Mouse (Mus musculus) embryo, embryonic 11.5 days (tissue): ENCODE measurements around the gene Mt1.

Experiments used
- DNase-seq: peaks from one replicate; pipeline ENCODE4 v3.0.0-alpha.2; 2012; ENCODE audit warnings: low read depth, low spot score

Gene Mt1

DNA sequence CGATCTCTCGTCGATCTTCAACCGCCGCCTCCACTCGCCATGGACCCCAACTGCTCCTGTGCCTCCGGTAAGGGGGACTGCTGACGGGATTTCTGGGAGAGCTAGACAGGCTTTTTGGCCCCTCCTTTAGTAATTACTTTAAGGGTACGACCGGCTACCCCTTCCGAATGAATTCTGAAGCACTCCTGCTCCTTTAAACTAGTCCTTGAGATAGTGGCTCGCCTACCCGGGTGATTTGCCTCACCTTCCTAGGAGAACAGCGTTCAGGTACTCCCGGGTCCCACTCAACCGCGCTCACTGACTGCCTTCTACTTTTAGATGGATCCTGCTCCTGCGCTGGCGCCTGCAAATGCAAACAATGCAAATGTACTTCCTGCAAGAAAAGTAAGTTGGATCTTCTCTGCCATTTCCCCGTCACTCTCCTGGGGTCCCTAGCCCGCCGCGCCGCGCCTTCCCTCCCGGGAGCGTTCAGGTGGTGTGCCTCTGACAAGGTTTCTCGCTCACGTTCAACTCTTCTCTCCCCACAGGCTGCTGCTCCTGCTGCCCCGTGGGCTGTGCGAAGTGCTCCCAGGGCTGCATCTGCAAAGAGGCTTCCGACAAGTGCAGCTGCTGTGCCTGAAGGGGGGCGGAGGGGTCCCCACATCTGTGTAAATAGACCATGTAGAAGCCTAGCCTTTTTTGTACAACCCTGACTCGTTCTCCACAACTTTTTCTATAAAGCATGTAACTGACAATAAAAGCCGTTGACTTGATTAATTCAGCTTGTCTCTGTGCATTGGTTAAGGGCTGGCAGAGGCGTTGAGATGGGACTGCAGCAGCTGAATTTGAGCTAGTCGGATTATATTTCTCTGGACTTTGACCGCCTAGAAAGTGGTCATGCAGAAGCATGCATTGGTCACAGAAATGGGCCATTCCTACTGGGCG, 5.8 kb upstream of the Mt1 start:
- DNase-seq = no peak

DNA sequence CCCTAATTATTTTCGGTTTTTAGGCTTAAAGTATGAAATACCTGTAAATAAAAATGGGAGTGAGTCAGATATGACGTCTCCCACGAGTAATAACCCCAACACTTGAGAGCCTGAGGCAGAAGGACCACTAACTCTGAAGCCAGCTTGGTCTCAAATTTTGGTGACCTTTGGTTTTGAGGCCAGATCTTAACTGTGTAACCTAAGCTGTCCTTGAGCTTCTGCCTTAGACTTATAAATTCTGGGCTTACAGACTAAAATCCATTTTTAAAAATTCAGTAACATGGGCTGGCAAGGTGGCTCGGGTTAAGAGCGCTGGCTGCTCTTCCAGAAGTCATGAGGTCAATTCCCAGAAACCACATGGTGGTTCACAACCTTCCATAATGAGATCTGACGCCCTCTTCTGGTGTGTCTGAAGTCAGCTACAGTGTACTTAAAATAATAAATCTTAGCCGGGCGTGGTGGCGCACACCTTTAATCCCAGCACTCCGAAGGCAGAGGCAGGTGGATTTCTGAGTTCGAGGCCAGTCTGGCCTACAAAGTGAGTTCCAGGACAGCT, 5.0 kb upstream of the Mt1 start:
- no peak for DNase-seq

DNA sequence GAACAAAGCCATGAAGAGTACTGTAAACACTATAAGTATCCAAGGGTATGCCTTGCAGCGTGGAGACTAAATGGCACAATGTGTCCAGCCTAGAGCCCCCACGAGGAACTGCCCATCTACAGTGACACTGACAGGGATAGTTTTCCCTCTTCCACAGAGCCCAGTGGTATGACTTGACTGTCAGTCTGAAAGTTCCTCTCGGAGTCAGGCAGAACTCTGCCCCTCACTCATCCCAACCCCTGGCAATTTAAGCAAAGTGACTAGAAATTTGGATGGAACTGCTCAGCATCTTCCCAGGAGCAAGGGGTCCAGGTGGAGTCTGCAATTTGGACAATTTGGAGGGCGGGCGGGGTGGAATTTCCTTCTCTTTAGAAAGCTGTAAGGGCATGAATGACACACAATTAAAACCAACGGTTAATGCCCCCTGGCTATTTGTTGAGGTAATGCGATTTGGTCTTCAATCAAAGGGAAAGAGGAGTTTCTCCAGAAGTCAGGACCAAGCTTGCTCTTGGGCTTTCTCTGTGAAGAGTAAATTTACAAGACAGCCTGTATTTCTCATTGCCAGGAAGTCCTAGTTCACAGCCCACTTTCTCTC, 4.2 kb upstream of the Mt1 start:
- no peak for DNase-seq

DNA sequence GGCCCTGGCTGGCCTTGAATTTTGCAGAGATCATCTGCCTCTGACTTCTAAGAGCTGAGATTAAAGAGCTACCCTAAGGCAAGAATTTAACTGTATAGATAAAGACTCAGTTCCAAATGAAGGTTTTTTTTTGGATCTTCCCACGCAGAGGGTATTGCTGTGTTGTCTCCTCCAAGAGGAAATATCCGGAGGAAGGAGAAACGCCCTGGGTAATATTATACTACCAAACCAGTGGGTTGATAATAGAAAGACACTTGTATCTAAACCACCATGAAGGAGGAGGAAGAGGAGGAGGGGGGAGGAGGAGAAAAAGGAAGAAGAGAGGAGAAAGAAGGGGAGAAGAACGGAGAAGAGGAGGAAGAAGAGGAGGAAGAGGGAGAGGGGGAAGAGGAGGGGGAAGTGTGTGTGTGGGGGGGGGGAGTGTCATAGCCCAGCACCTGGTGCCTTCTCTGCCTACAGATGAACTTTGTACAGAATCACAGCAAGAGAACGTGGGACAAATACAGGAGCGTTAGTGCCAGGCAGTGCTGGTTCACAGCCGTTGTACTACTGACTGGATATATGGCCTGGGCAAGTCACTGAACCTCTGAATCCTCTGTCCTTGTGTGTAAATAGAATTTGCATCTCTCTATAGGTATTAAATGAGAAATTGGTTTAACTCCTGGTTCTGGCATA, 1.0 kb upstream of the Mt1 start:
- DNase-seq = no peak

DNA sequence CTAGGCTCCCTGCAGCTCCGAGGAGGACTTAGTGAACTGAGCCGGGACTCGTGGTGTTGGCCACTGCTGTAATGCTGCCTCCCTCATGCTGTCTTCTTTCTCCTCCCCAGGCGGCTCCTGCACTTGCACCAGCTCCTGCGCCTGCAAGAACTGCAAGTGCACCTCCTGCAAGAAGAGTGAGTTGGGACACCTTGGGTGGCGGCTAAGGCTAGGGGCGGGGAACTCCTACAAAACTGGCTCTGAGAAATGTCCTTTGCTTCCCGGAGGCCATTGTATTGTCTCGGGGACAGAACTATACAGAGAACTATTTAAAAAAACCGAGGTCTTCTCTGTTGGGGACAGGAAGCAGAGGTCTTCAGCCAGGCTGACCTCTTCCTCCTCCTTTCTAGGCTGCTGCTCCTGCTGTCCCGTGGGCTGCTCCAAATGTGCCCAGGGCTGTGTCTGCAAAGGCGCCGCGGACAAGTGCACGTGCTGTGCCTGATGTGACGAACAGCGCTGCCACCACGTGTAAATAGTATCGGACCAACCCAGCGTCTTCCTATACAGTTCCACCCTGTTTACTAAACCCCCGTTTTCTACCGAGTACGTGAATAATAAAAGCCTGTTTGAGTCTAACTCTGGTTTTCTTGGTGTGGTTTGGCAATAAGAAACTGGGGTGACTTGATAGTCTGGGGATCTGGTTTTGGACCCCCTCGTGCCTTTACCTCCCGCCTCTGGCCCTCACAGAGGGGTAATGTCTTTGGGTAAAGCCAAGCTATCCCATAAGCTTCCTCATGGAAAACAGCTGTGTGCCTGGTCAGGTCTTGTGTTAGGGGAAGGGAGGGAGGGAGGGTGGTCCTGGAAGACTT, 1.1 kb downstream of the Mt1 start:
- DNase-seq = no peak

DNA sequence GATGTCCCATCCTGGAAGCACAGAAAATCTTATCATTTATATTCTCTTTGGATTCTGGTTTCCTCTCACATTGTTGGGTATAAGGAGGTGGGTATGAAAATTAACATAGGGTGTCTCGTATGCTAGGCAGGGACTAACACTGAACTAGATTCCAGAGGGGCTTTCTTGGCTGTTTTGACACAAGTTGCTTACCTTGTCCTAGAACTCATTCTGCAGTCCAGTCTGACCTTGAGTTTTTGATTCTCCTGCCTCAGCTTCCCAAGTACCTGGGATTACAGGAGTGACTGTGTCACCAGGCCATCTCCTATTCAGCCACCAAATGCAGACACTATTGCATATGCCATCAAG, 1.7 kb downstream of the Mt1 start:
- DNase-seq = no peak

DNA sequence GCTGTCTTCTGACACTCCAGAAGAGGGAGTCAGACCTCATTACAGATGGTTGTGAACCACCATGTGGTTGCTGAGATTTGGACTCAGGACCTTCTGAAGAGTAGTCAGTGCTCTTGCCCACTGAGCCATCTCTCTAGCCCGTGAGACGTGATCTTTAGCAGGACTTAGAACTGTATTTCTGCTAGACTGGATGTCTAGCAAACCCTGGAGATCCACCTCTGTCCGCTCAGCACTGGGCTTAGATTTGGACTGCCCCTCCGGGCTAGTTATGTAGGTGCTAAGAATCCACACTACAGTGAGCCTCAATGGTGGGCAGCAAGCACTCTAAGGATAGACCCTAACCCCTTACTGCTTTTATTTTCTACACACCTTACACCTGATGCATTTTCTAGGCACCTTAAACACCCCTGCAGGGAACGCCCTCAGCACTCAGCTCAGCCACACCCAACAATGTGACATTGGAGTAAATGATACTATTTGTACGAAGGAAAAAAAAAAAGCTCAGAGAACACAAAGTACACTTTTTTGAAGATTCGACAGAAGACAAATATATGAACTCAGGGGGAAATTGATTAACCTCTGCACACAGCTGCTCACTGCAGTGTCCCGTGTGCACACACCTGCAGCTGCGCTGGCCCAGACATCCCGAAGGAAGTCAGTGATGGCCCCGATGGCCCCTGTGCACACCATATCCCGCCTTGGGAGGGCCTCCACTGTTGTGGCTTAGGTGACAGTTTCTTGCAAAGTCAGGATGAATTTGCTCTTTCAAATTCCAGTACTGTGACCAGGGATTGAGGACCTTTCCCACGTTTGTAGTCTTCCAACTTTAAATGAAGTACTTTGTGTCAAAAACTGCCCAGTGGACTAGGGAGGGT, 3.4 kb downstream of the Mt1 start:
- DNase-seq = no peak

DNA sequence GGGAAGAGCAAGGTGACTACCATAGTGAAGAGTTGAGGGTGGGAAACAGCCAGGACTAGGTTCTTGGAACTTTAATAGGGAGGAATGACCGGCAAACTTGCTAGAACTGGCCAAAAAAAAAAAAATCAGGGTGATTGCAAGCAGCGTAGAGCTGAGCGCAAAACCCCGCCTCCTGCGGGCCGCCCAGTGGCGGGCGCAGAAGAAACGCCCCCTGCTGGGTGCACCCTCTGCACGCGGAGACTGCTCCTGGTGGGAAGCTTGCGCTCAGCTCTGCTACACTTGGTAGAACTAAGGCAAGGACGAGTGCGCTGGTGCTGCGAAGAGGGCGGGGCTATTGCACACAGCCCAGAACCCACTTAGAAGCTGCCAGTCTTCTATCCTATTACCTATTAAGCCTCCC, 4.2 kb downstream of the Mt1 start:
- no peak for DNase-seq

DNA sequence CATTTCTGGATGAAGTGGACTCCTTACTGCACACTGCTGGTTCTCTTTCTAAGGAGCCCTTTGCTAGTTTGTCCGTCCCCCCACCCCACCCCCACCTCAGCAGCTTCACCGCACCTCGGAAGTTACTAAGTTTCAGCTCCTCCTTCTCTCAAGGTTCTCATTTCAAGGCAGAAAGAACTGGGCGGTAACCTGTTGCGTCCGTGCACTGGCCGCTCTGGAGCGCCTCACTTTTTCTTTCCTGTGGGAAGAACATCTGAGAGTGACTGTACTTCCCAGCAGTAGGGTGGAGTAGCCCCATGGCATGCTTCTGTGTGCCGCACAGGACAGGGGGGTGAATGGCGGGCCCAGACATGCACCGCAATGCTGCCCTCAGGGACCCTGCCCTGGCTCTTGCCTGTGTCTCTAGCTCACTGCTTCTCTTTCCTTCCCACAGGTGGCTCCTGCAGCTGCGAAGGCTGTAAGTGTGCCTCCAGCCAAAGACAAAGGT, 5.5 kb downstream of the Mt1 start:
- DNase-seq = no peak

DNA sequence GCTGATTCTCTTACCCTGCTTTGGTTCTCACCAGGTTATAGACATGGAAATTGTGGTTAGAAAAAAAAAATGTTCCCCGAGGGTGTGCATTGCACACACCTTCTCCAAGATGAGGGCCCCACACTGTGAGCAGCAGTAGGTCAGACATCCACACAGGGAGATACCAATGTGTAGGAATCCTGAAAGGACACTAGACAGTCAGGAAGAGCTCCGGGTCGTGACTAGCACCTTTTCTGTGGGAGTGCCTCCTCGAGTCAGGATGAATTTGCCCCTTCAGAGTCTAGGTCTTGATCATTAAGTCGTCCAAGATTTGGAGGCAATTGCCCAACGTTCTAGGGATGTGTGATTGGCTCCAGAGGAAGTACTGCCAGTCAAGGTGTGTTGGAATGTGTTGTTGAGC, 6.9 kb downstream of the Mt1 start:
- DNase-seq = no peak

DNA sequence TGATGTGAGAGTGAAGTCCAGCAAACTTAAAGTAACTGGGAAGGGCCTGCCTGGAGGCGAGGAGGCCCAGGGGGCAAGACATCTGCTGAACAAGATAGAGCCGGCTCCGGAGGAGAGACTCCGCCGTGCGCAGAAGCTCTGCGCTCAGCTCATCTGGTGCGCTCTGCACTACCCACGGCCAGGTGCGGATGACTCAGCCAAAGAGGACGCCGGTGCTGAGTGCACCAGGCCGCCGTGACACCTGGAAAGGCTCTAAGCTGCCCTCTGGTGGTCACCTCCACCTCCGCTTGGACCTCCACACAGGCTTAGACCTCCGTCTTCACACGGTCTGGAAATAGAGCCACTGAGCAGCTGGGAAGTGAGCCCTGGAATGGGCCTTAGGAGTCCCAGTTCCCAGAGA, 7.7 kb downstream of the Mt1 start:
- DNase-seq = no peak

DNA sequence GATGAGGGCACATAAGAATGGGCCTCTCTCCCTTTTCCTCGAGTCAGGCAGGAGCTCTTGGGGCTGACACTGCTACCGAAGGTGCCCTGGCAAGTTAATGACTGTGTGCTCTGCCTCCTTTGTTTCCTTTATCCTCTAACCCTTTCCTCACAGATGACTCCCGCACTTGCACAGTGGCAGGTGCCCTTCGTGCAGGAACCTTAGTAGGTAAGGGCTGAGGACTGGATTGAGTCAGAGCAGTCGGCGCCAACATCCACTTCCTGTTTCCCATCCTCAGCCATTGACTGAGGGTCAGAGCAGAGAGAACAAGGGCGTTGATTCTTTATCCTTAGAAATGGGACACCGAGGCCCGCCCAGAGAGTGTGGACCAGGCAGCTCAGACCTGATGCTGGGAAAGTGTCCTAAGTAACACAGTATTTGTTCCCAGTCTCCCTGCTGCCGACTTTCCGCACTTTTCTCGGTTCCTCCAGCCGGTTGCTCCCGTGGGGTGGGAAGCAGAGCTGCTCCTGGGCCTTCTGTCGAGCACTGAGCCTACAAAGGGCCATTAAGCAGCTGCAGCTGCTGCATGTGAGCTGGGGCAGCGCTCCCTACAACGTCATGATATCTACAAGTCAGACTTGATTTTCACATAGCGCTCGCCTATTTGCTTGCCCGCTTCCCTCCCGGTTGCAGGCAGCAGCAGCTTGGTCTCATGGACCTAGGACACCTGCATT, 8.6 kb downstream of the Mt1 start:
- DNase-seq = no peak

DNA sequence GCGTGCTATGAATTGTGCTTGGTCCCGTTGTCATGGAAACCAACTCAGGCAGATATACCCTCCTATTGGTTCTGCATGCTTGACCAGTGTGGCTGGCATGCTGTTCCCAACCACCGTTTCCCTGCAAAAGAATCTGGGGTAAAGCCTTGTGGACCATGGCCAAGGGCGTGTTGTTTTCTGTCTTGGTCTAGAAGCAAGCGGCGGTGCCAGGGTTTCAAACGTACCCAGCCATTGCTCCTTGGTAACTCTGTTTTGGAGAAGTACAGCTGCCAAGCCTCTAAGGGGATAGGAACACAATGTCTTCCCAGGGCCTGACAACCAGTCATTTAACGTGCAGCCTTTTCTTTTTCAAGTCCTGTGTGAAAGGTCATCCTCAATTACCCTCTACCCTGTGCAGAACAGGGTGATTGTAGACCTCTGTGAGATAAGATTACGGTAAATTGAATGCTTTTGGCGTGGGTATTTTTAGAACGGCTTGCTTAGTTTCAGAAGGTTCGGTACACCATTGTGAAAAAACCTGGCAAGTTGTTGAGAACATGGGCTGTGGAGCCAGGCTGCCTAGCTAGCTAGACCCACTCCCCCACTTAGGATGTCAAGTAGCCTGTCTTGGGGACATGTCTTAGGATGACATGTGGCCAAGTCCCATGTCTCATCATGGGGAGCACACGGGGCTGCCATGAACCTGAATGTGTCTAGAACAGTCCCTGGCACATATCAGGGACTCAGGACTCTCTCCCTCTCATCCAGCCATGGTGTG, 10.6 kb downstream of the Mt1 start:
- DNase-seq = no peak

DNA sequence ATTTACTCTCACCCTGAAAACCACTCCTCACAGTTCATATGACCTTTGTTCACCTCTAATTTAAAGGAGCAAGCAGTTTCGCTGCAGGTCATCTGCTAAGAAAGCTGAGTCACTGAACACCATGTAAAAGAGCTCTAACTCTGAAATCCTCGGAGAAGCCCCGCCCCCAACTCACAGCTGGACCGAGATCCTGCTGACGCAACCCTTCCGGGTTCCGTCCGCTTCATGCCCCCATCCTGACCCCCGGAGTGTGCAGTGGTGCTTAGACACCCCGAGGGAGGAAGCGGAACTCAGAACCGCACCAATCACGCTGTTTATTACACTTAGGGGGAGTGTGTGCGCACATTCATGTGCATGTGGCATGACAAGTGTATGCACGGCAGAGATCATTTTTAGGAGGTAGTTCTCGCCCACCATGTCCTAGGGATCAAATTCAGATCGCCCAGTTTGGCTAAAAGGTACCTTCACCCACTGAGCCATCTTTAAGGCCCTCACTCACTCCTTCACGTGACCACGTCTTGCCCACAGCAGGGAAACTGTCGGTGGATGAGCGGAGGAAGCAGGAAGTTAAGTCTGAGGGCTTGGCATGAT, 12.3 kb downstream of the Mt1 start:
- DNase-seq = no peak

DNA sequence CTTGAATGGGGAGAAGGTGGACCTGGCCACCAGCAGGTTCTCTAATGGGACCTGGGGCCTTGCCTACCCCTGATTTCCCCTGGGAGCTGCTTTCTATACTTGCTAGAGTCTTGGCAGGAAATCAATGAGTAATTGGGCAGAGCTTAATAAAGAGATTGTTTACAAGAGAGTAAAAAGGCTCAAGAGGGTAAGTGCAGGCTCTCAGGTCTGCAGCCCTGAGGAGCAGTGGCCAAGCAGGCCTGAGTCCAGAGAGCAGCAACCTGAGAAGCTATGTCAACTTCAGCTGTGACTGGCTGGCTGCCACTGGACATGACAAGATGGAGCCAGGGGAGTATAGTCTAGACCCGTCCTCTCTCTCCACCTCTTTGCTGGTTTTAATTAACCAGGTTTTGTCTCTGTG, 14.0 kb downstream of the Mt1 start:
- no peak for DNase-seq

DNA sequence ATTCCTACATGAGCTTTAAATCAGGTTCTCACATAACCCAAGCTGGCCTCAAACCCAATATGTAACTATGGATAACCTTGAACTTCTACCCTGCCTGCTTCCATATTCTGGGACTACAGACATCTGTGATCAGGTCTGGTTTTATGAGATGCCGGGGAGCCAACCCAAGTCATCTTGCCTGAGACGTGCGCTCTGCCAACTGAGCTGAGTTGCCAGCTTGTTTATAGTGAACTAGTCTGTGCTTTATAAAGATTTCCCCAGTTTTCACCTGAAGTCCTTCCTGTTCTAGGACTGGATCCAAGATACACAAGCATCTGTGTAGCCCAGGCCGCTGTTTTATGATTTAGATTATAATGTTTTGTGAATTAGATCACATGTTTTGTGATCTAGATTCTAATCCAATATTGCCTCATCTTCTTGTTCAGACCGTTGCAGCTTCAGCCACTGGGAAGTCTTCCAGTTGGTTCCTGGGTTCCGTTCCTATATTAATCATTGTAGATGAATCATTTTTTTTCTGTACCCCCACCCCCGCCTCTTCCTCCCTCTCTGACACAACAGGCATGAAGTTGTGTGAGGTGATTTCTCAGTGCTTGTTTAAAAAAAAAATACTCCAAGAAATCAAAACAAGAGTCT, 15.8 kb downstream of the Mt1 start:
- DNase-seq = no peak

DNA sequence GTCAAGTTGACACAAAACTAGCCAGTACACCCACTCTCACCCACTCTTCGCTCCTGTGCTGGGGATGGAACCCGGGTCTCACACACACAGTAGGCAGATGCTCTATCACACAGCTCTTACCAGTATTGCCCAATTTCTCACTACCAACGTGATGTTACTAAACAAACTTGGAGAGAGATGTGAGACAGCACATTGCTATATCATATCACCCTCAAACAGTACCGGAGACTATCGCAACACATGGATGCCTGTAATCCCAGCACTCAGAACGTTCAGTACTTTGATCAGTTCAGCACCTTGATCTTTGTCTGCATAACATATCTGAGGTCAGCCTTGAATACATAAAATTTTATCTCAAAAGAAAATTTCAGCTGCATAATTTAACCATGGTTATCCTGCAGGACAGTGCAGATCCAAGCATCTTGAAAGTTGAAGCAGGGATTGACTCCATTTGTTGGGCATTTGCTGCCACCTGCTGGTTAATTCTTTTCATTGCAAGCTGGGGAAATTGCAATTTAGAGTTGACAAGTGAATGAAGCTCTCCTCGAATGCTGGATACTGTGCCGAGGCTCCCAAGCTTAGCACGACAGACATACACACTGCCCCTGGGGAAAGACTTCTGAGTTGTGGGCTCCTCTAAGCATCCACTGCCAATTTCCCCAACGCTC, 20.5 kb downstream of the Mt1 start:
- DNase-seq = no peak

DNA sequence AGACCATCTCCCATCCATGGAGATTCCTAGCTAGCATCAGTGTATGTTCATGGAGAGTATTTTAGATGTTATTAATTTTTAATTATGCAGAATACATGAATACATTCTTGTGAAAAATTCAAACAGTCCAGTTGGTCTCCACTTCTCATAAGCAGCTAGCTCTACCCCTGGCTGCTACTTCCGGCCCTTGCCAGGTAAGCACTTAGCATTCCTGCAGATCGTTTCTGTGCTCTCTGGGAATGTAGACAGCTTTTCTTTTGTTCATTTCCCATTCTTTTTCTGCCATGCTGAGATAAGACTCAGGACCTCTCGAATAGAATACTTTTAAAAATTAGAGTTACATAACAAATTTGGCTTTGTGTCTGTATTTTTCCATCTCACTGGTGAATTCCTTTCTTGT, 25.2 kb downstream of the Mt1 start:
- no peak for DNase-seq
